Mouse (Mus musculus): ENCODE results near the gene Ptk6. TPM values are rescaled to one million over a fixed set of nuclear protein-coding genes. Genes with fewer than 3 reads are reported as not detected.

The Ptk6 gene
- total and polyA plus RNA-seq, 3 experiments, result not detected

- H3K9me3 ChIP-seq (replicated peaks; ENCODE audit: insufficient read depth, low read length), result no peaks in the 10 kb centered on the region
- H3K27ac ChIP-seq (ENCODE audit: control insufficient read depth, low read depth, low read length), result no peak overlapping the region
- TF ChIP-seq EP300 (IDR thresholded peaks at IDR 0.05; ENCODE audit: low read depth in 1 of 2, low read length in 2 of 2), result no peak
- TF ChIP-seq NRF1 (IDR thresholded peaks at IDR 0.05; ENCODE audit: insufficient read depth, low read depth, low read length, poor library complexity, severe bottlenecking), result no peak
- TF ChIP-seq RCOR1 (IDR thresholded peaks at IDR 0.05; ENCODE audit: low read depth, low read length), result no peak
- TF ChIP-seq ZKSCAN1 (IDR thresholded peaks at IDR 0.05; ENCODE audit: low read depth, low read length), result no peak
- TF ChIP-seq CHD2 (IDR thresholded peaks at IDR 0.05; ENCODE audit: low read length), result no peak
- TF ChIP-seq ZMIZ1 (IDR thresholded peaks at IDR 0.05; ENCODE audit: low read depth, low read length), result no peak
- TF ChIP-seq USF2 (IDR thresholded peaks at IDR 0.05; ENCODE audit: borderline replicate concordance in 1 of 2, insufficient read depth in 1 of 2, low read depth in 1 of 2, low read length in 2 of 2), result no peak
- no peak for TF ChIP-seq E2F4 (IDR thresholded peaks at IDR 0.05; ENCODE audit: borderline replicate concordance, low read depth, low read length)
- TF ChIP-seq CHD1 (IDR thresholded peaks at IDR 0.05; ENCODE audit: low read depth, low read length), result no peak
- TF ChIP-seq MAFK (IDR thresholded peaks at IDR 0.05; ENCODE audit: borderline replicate concordance, low read depth, low read length), result no peak
- no peak for TF ChIP-seq TCF12 (IDR thresholded peaks at IDR 0.05; ENCODE audit: low read depth, low read length)
- no peak for TF ChIP-seq SIN3A (IDR thresholded peaks at IDR 0.05; ENCODE audit: low read length)
- no peak for TF ChIP-seq ZC3H11A (IDR thresholded peaks at IDR 0.05; ENCODE audit: low read depth, low read length)
- TF ChIP-seq POLR2AphosphoS5 (IDR thresholded peaks at IDR 0.05; ENCODE audit: borderline replicate concordance, low read depth, low read length), result no peak
- no peak for TF ChIP-seq MAX (IDR thresholded peaks at IDR 0.05; ENCODE audit: low read length)
- no peak for TF ChIP-seq RAD21 (IDR thresholded peaks at IDR 0.05; ENCODE audit: low read depth, low read length)
- no peak for TF ChIP-seq MXI1 (IDR thresholded peaks at IDR 0.05; ENCODE audit: low read depth, low read length)
- no peak for TF ChIP-seq MEF2A (IDR thresholded peaks at IDR 0.05; ENCODE audit: extremely low read depth, insufficient replicate concordance, low read depth, low read length, poor library complexity, severe bottlenecking)
- no peak for TF ChIP-seq SMC3 (IDR thresholded peaks at IDR 0.05; ENCODE audit: low read depth, low read length)
- no peak for DNase-seq (ENCODE audit: low read depth, low spot score)
- H3K27me3 ChIP-seq (ENCODE audit: control insufficient read depth in 1 of 2, insufficient read depth in 2 of 2, low read length in 2 of 2), result no peaks in the 10 kb centered on the region
- H3K9ac ChIP-seq (ENCODE audit: control insufficient read depth, low read depth, low read length, poor library complexity, severe bottlenecking), result peak overlapping the region; percentile 94
- peaks cover 2 to 15% of the 10 kb centered on the region in 2 experiments for H3K4me1 ChIP-seq (ENCODE audit: control insufficient read depth in 1 of 2, insufficient read depth in 2 of 2, low read length in 2 of 2)
- peak overlapping the region; percentile 98 to 100 for H3K4me3 ChIP-seq (ENCODE audit: control insufficient read depth in 1 of 2, insufficient read depth in 1 of 2, low read depth in 2 of 2, low read length in 2 of 2)
- peaks cover 0 to 17% of the 10 kb centered on the region in 2 experiments; a peak in 2 of 4 replicates for H3K36me3 ChIP-seq (ENCODE audit: control insufficient read depth in 1 of 2, insufficient read depth in 2 of 2, low read length in 2 of 2)
- peaks cover 7% of the 10 kb centered on the region; the same call in 1 of the 2 replicates for H3K79me2 ChIP-seq (ENCODE audit: control insufficient read depth, insufficient read depth, low read length, poor library complexity)
Measured at GRCm38 (mm10) chr2:181240806-181241440, 38.3 kb upstream of the Ptk6 start.

- H3K36me3 ChIP-seq (ENCODE audit: control insufficient read depth in 1 of 2, insufficient read depth in 2 of 2, low read length in 2 of 2), result peaks cover 0 to 11% of the 10 kb centered on the region in 2 experiments; a peak in 2 of 4 replicates
- H3K9ac ChIP-seq (ENCODE audit: control insufficient read depth, low read depth, low read length, poor library complexity, severe bottlenecking), result no peak overlapping the region
- H3K4me1 ChIP-seq (ENCODE audit: control insufficient read depth in 1 of 2, insufficient read depth in 2 of 2, low read length in 2 of 2), result peaks cover 0 to 12% of the 10 kb centered on the region in 2 experiments; a peak in 3 of 4 replicates
Measured at GRCm38 (mm10) chr2:181239261-181239660, 36.7 kb upstream of the Ptk6 start.

More at GRCm38 (mm10) chr2:181239261-181239660, 36.7 kb upstream of the Ptk6 start:
- DNase-seq (ENCODE audit: low read depth, low spot score), result no peak
- no peak overlapping the region for H3K4me3 ChIP-seq (ENCODE audit: control insufficient read depth in 1 of 2, insufficient read depth in 1 of 2, low read depth in 2 of 2, low read length in 2 of 2)
- H3K27ac ChIP-seq (ENCODE audit: control insufficient read depth, low read depth, low read length), result no peak overlapping the region
- TF ChIP-seq TBP (IDR thresholded peaks at IDR 0.05; ENCODE audit: low read depth, low read length) (no peak), NELFE (IDR thresholded peaks at IDR 0.05; ENCODE audit: low read depth, low read length) (no peak), ZKSCAN1 (IDR thresholded peaks at IDR 0.05; ENCODE audit: low read depth, low read length) (no peak), MAFK (IDR thresholded peaks at IDR 0.05; ENCODE audit: borderline replicate concordance, low read depth, low read length) (no peak), USF1 (IDR thresholded peaks at IDR 0.05; ENCODE audit: low read depth, low read length) (no peak), MAX (IDR thresholded peaks at IDR 0.05; ENCODE audit: low read length) (no peak), EP300 (IDR thresholded peaks at IDR 0.05; ENCODE audit: low read depth in 1 of 2, low read length in 2 of 2) (no peak), POLR2AphosphoS2 (IDR thresholded peaks at IDR 0.05; ENCODE audit: low read length) (no peak), GATA1 (IDR thresholded peaks at IDR 0.05; ENCODE audit: low read depth, low read length) (no peak), ZNF384 (IDR thresholded peaks at IDR 0.05; ENCODE audit: low read depth, low read length) (no peak), CHD1 (IDR thresholded peaks at IDR 0.05; ENCODE audit: low read depth, low read length) (no peak), RAD21 (IDR thresholded peaks at IDR 0.05; ENCODE audit: low read depth, low read length) (no peak), POLR2AphosphoS5 (IDR thresholded peaks at IDR 0.05; ENCODE audit: borderline replicate concordance, low read depth, low read length) (no peak), CHD2 (IDR thresholded peaks at IDR 0.05; ENCODE audit: low read length) (no peak), HCFC1 (IDR thresholded peaks at IDR 0.05; ENCODE audit: low read depth, low read length) (no peak), KAT2A (conservative IDR thresholded peaks at IDR 0.05; ENCODE audit: low read depth, low read length) (no peak), E2F4 (IDR thresholded peaks at IDR 0.05; ENCODE audit: borderline replicate concordance, low read depth, low read length) (no peak)
- H3K27me3 ChIP-seq (ENCODE audit: control insufficient read depth in 1 of 2, insufficient read depth in 2 of 2, low read length in 2 of 2), result no peaks in the 10 kb centered on the region
- H3K79me2 ChIP-seq (ENCODE audit: control insufficient read depth, insufficient read depth, low read length, poor library complexity), result peaks cover 7% of the 10 kb centered on the region; the same call in 1 of the 2 replicates
- no peaks in the 10 kb centered on the region for H3K9me3 ChIP-seq (replicated peaks; ENCODE audit: insufficient read depth, low read length)
